Mouse (Mus musculus) MEL (cell line): Measurements from ENCODE around the gene Itpr2. TPM values are rescaled to one million over a fixed set of nuclear protein-coding genes. Genes with fewer than 3 reads are reported as not detected.
A peak's percentile ranks its signal among the peaks of the same experiment; 100 is the strongest.

Experiments used
- DNase-seq: peaks from one replicate; pipeline ENCODE4 v3.0.0; 2011; ENCODE audit warnings: low read depth, low spot score
- H3K27ac ChIP-seq: 2 replicates; pipeline ENCODE4 v1.5.1; 2012; ENCODE audit warnings: low read depth, mild to moderate bottlenecking, control low read depth, low read length, moderate library complexity; ENCODE audit not compliant: control insufficient read depth
- H3K27me3 ChIP-seq, 2 experiments: fragments of 150-350 bp in 1 of 2; sonication (generic) in 1 of 2; 2 replicates each; pipeline ENCODE4 v1.6.1; 2012; ENCODE audit warnings: low read length in 2 of 2, mild to moderate bottlenecking in 2 of 2, improper control_type of control experiment in 1 of 2, moderate library complexity in 1 of 2; ENCODE audit not compliant: insufficient read depth in 2 of 2, control insufficient read depth in 1 of 2
- H3K36me3 ChIP-seq, 2 experiments: 2 replicates each; pipeline ENCODE4 v1.6.1; 2012 to 2014; ENCODE audit warnings: low read length in 2 of 2, improper control_type of control experiment in 1 of 2, inconsistent platforms in 1 of 2, mild to moderate bottlenecking in 1 of 2; ENCODE audit not compliant: insufficient read depth in 2 of 2, control insufficient read depth in 1 of 2
- H3K4me1 ChIP-seq, 2 experiments: fragments of 150-350 bp in 1 of 2; sonication (generic) in 1 of 2; 2 replicates each; pipeline ENCODE4 v1.6.1; 2012; ENCODE audit warnings: low read length in 2 of 2, improper control_type of control experiment in 1 of 2, mild to moderate bottlenecking in 1 of 2; ENCODE audit not compliant: insufficient read depth in 2 of 2, control insufficient read depth in 1 of 2
- H3K4me3 ChIP-seq, 2 experiments: fragments of 150-350 bp in 1 of 2; sonication (generic) in 1 of 2; 2 replicates each; pipeline ENCODE4 v1.5.1; 2012; ENCODE audit warnings: low read depth in 2 of 2, low read length in 2 of 2, mild to moderate bottlenecking in 2 of 2, moderate library complexity in 2 of 2, control low read depth in 1 of 2, improper control_type of control experiment in 1 of 2; ENCODE audit not compliant: control insufficient read depth in 1 of 2, insufficient read depth in 1 of 2
- H3K79me2 ChIP-seq: 2 replicates; pipeline ENCODE4 v1.6.1; 2012; ENCODE audit warnings: mild to moderate bottlenecking, low read length, moderate library complexity; ENCODE audit not compliant: control insufficient read depth, poor library complexity, insufficient read depth
- H3K9ac ChIP-seq: 2 replicates; pipeline ENCODE4 v1.6.1; 2012; ENCODE audit warnings: low read depth, mild to moderate bottlenecking, control low read depth, low read length, moderate library complexity; ENCODE audit not compliant: control insufficient read depth, poor library complexity, severe bottlenecking
- H3K9me3 ChIP-seq: fragments of 150-350 bp; sonication (generic); replicated peaks from 2 replicates; pipeline ENCODE4 v1.6.1; 2012; ENCODE audit warnings: mild to moderate bottlenecking, low read length, improper control_type of control experiment, moderate library complexity; ENCODE audit not compliant: insufficient read depth
- BHLHE40 ChIP-seq: IDR thresholded peaks from 2 replicates; pipeline ENCODE4 v1.6.1; 2012; ENCODE audit warnings: low read depth, mild to moderate bottlenecking, inconsistent platforms, low read length, improper control_type of control experiment, borderline replicate concordance
- EP300 ChIP-seq, 2 experiments: IDR thresholded peaks; 2 replicates each; pipeline ENCODE4 v1.6.1; 2011; ENCODE audit warnings: improper control_type of control experiment in 2 of 2, low read length in 2 of 2, low read depth in 1 of 2, mild to moderate bottlenecking in 1 of 2
- ETS1 ChIP-seq: IDR thresholded peaks from 2 replicates; pipeline ENCODE4 v1.6.1; 2012; ENCODE audit warnings: low read depth, mild to moderate bottlenecking, inconsistent platforms, low read length, improper control_type of control experiment, moderate library complexity
- GATA1 ChIP-seq: IDR thresholded peaks from 2 replicates; pipeline ENCODE4 v1.6.1; 2011; ENCODE audit warnings: low read depth, low read length, improper control_type of control experiment
- MAFK ChIP-seq: IDR thresholded peaks from 2 replicates; pipeline ENCODE4 v1.6.1; 2011; ENCODE audit warnings: low read depth, mild to moderate bottlenecking, low read length, improper control_type of control experiment, borderline replicate concordance
- MEF2A ChIP-seq: IDR thresholded peaks from 2 replicates; pipeline ENCODE4 v1.6.1; 2014; ENCODE audit warnings: low read depth, mild to moderate bottlenecking, inconsistent platforms, low read length, improper control_type of control experiment; ENCODE audit not compliant: poor library complexity, insufficient replicate concordance, severe bottlenecking; ENCODE audit errors: extremely low read depth
- TCF12 ChIP-seq: IDR thresholded peaks from 2 replicates; pipeline ENCODE4 v1.6.1; 2014; ENCODE audit warnings: low read depth, mild to moderate bottlenecking, inconsistent platforms, low read length, improper control_type of control experiment, moderate library complexity
- ZKSCAN1 ChIP-seq: IDR thresholded peaks from 2 replicates; pipeline ENCODE4 v1.6.1; 2012; ENCODE audit warnings: low read depth, mild to moderate bottlenecking, inconsistent platforms, low read length, improper control_type of control experiment, moderate library complexity
- ZNF384 ChIP-seq: IDR thresholded peaks from 2 replicates; pipeline ENCODE4 v1.6.1; 2012; ENCODE audit warnings: low read depth, mild to moderate bottlenecking, inconsistent platforms, low read length, improper control_type of control experiment
- polyA plus RNA-seq, 2 experiments: library from polyadenylated mRNA; stranded (reverse) in 1 of 2; unstranded in 1 of 2; fragments of >175 nt in 1 of 2; fragments of >200 nt in 1 of 2; gene quantifications; 2 replicates each; pipeline versions ENCODE4 v1.2.1 to v1.2.4; 2012; ENCODE audit warnings: low replicate concordance in 2 of 2, low read depth in 1 of 2; ENCODE audit not compliant: insufficient read length in 2 of 2, insufficient read depth in 1 of 2, missing spikeins in 1 of 2
- total RNA-seq: library from RNA; depleted of rRNA; stranded (reverse); fragments of 300-350 nt; gene quantifications from 2 replicates; pipeline ENCODE4 v1.2.3, GENCODE M21; 2012; rRNA removed

Itpr2 gene
- total and polyA plus RNA-seq, 3 experiments = 1.5 to 3.0 TPM; not detected in 1

- H3K27ac ChIP-seq = no peak overlapping the region
- no peaks in the 10 kb centered on the region for H3K27me3 ChIP-seq
- H3K4me1 ChIP-seq = no peaks in the 10 kb centered on the region; a peak in 1 of 4 replicates
- no peaks in the 10 kb centered on the region; a peak in 1 of 4 replicates for H3K36me3 ChIP-seq
- DNase-seq = peak; percentile 59
- TF ChIP-seq TCF12 = no peak
- peak; percentile 25; the same call in 1 of the 2 replicates for TF ChIP-seq GATA1
- no peak for TF ChIP-seq ZKSCAN1
- TF ChIP-seq BHLHE40 = peak; percentile 46; the same call in 1 of the 2 replicates
- no peak for TF ChIP-seq MAFK
- TF ChIP-seq EP300 (IDR thresholded peaks at IDR 0.05; ENCODE audit: low read depth in 1 of 2, low read length in 2 of 2) = peak; percentile 40 to 41; a peak in 3 of 4 replicates
- TF ChIP-seq MEF2A = no peak
- no peak for TF ChIP-seq ETS1
- no peak for TF ChIP-seq ZNF384
- no peak overlapping the region for H3K4me3 ChIP-seq
- H3K9ac ChIP-seq = no peak overlapping the region
- H3K79me2 ChIP-seq = no peaks in the 10 kb centered on the region
- no peaks in the 10 kb centered on the region for H3K9me3 ChIP-seq
These were observed 430.1 kb downstream of the Itpr2 start for GRCm38 (mm10) chr6:146071883-146072282.

Other genes with a start within 250 kb of the Itpr2 start
- gene Fgfr1op2, start 75.0 kb upstream of the Itpr2 start, total RNA-seq = 61.7 and 70.4 TPM in 2 replicates
- gene Fgfr1op2, start 75.0 kb upstream of the Itpr2 start, polyA plus RNA-seq = 10 to 100 TPM in 1 of 2 experiments, not detected in 1; 93.6 TPM
- gene Ints13, start 75.6 kb upstream of the Itpr2 start, total RNA-seq = 65.0 and 70.2 TPM in 2 replicates
- gene Ints13, start 75.6 kb upstream of the Itpr2 start, polyA plus RNA-seq = 10 to 100 TPM in 1 of 2 experiments, not detected in 1; 63.5 TPM
- gene Med21, start 140.3 kb upstream of the Itpr2 start, total RNA-seq = 79.5 and 83.7 TPM in 2 replicates
- 10 to 100 TPM in 1 of 2 experiments, not detected in 1; 56.7 TPM for gene Med21, start 140.3 kb upstream of the Itpr2 start, polyA plus RNA-seq
- 18.0 and 18.3 TPM in 2 replicates for gene Tm7sf3, start 140.6 kb upstream of the Itpr2 start, total RNA-seq
- 10 to 100 TPM in 1 of 2 experiments, not detected in 1; 27.1 TPM for gene Tm7sf3, start 140.6 kb upstream of the Itpr2 start, polyA plus RNA-seq
- 5.1 and 6.2 TPM in 2 replicates for gene Stk38l, start 222.8 kb upstream of the Itpr2 start, total RNA-seq
- 1 to 10 TPM in 1 of 2 experiments, not detected in 1; 9.2 TPM for gene Stk38l, start 222.8 kb upstream of the Itpr2 start, polyA plus RNA-seq